Comparison of ENCODE assay signal across 8 mouse cellular contexts in the genomic region with DNA sequence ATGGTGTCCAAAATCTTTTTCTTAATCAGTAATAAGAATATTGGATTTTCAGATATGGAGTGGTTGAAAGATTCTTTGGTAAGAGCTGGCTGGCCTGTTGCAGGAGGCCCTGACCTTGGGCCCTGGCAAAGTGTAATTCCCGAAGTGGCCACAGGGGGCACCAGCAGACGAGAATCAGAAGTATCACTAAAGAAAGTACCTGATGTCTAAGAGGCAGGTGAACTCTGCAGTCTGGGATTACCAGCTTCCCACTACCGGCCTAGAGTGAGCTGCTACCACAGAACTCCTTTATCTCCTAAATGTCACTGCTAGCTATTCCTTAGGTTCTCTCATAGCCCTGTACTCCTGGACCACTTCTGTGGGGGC. TPM values are rescaled to one million over a fixed set of nuclear protein-coding genes. Genes with fewer than 3 reads are reported as not detected.
DNase-seq lines count a peak whose midpoint lies in the region; ATAC-seq and TF ChIP-seq lines count a peak whose summit lies in the region.

No protein-coding gene starts in this region.

- no peak for TF ChIP-seq POLR2A in testis, adult 2 months (IDR thresholded peaks at IDR 0.05; ENCODE audit: control insufficient read depth, low read depth, low read length)

- H3K27ac ChIP-seq in testis, adult 2 months (ENCODE audit: control insufficient read depth, insufficient read depth, low read depth, low read length): no peak overlapping the region

- no peaks in the 10 kb centered on the region for H3K27me3 ChIP-seq in testis, adult 2 months (ENCODE audit: control insufficient read depth, insufficient read depth, low read length)

- H3K4me3 ChIP-seq in testis, adult 2 months (ENCODE audit: control insufficient read depth, low read depth, low read length): no peak overlapping the region

- peaks cover 45% of the 10 kb centered on the region for H3K4me1 ChIP-seq in testis, adult 2 months (ENCODE audit: control insufficient read depth, insufficient read depth, low read length)

- no peak for ATAC-seq in cerebellum, adult (ENCODE audit: insufficient number of reproducible peaks, low FRiP score, low TSS enrichment)

- TF ChIP-seq CTCF in testis, adult 2 months (IDR thresholded peaks at IDR 0.05; ENCODE audit: control insufficient read depth, insufficient read depth, insufficient replicate concordance, low read depth, low read length): peak; percentile 83; the same call in 1 of the 2 replicates

- peak; percentile 87 for DNase-seq in cerebellum, adult 11 months
- peak; percentile 90 to 93 for DNase-seq in CD8-positive naive resting alpha-beta T cell, adult 2 months (ENCODE audit: low read depth in 2 of 2, low spot score in 2 of 2)
- DNase-seq in c-Kit-positive CD71-negative TER-119-negative erythroid progenitor cells, embryonic 14.5 days (ENCODE audit: low read depth): peak; percentile 76
- DNase-seq in gastrocnemius, postnatal 10 days: peak; percentile 91
- DNase-seq in kidney, postnatal 4 days: peak; percentile 93 to 94
- DNase-seq in lung, postnatal 4 days: peak; percentile 85 to 92

- H3K36me3 ChIP-seq in testis, adult 2 months (ENCODE audit: control insufficient read depth, insufficient read depth, low read length): peaks cover 2% of the 10 kb centered on the region

RNA-seq across cellular contexts. Expression of gene Per1, which starts 2.6 kb away (rescaled TPM):
- 10 to 100 TPM; 17.5 to 78.6 TPM for total RNA-seq in gastrocnemius, postnatal 10 days (2021)
- 103 and 106 TPM in 2 replicates for polyA plus RNA-seq in testis, adult 2 months (2012; rRNA removed)

RNA-seq across cellular contexts. Expression of gene Vamp2, which starts 4.1 kb away (rescaled TPM):
- total RNA-seq in gastrocnemius, postnatal 10 days (2021): 10 to 100 TPM; 52.4 to 55.8 TPM
- polyA plus RNA-seq in testis, adult 2 months (2012; rRNA removed): 36.3 and 43.1 TPM in 2 replicates

RNA-seq across cellular contexts. Expression of gene Tmem107, which starts 21.8 kb away (rescaled TPM):
- total RNA-seq in gastrocnemius, postnatal 10 days (2021): 1 to 10 TPM; 4.3 to 5.2 TPM
- 135 and 142 TPM in 2 replicates for polyA plus RNA-seq in testis, adult 2 months (2012; rRNA removed)

RNA-seq across cellular contexts. Expression of gene Hes7, which starts 27.8 kb away (rescaled TPM):
- total RNA-seq in gastrocnemius, postnatal 10 days (2021): not detected
- 0.17 TPM in 2 replicates for polyA plus RNA-seq in testis, adult 2 months (2012; rRNA removed)

RNA-seq across cellular contexts. Expression of gene 9130213A22Rik, which starts 30.0 kb away (rescaled TPM):
- under 1 TPM; 0.27 to 0.49 TPM for total RNA-seq in gastrocnemius, postnatal 10 days (2021)
- 0.24 and 0.28 TPM in 2 replicates for polyA plus RNA-seq in testis, adult 2 months (2012; rRNA removed)
